ENCODE assay signal across 8 mouse cellular contexts in genomic region chr10:81134181-81134587, GRCm38 (mm10). TPM values are rescaled to one million over a fixed set of nuclear protein-coding genes. Genes with fewer than 3 reads are reported as not detected.
DNase-seq lines count a peak whose midpoint lies in the region; ATAC-seq and TF ChIP-seq lines count a peak whose summit lies in the region.

No protein-coding gene starts in this region.

- no peak for ATAC-seq in lung, embryonic 16.5 days (ENCODE audit: low read depth)
- no peak for ATAC-seq in stomach, embryonic 14.5 days (ENCODE audit: insufficient number of reproducible peaks, insufficient read depth, low FRiP score, low read depth)

- in situ Hi-C loops in ES-E14 (cut with MboI; ENCODE audit: low sequenced_read_pairs in 2 of 2, unreplicated experiment in 2 of 2) = no loop called here

- 8% methylated on average over 16 of the region's 16 CpGs for WGBS in kidney, adult 2 months
- WGBS in lung, embryonic 16.5 days = 1% methylated on average over 16 of the region's 16 CpGs
- WGBS in stomach, embryonic 14.5 days = 3% methylated on average over 16 of the region's 16 CpGs

- no peak for TF ChIP-seq POLR2A in kidney, adult 2 months (IDR thresholded peaks at IDR 0.05; ENCODE audit: low read depth, low read length)

- H3K4me2 ChIP-seq in lung, embryonic 16.5 days (ENCODE audit: low read depth, low read length) = peak overlapping the region; percentile 26
- H3K4me2 ChIP-seq in stomach, embryonic 14.5 days (replicated peaks; ENCODE audit: low read depth, low read length) = peak overlapping the region; percentile 2; the same call in 1 of the 2 replicates

- TF ChIP-seq CTCF in kidney, adult 2 months (conservative IDR thresholded peaks at IDR 0.05; ENCODE audit: insufficient read depth, insufficient read length, low read depth, low read length) = no peak

- H3K9ac ChIP-seq in ES-E14 (ENCODE audit: insufficient read depth, low read depth, low read length, poor library complexity, severe bottlenecking) = no peak overlapping the region; the same call in 1 of the 2 replicates
- no peak overlapping the region for H3K9ac ChIP-seq in lung, embryonic 16.5 days (ENCODE audit: low read length)
- no peak overlapping the region for H3K9ac ChIP-seq in stomach, embryonic 14.5 days (replicated peaks; ENCODE audit: low read depth, low read length)

- H3K27ac ChIP-seq in ES-E14 (ENCODE audit: insufficient read depth, low read depth, low read length, poor library complexity, severe bottlenecking) = no peak overlapping the region
- H3K27ac ChIP-seq in kidney, adult 2 months (ENCODE audit: insufficient read depth, low read depth, low read length) = peak overlapping the region; percentile 73
- H3K27ac ChIP-seq in lung, embryonic 16.5 days (ENCODE audit: low read length) = no peak overlapping the region
- H3K27ac ChIP-seq in stomach, embryonic 14.5 days (ENCODE audit: low read length) = no peak overlapping the region

- peak overlapping the region; percentile 86 to 96 for H3K4me3 ChIP-seq in ES-E14 (ENCODE audit: insufficient read depth in 1 of 2, low read depth in 1 of 2, low read length in 2 of 2, poor library complexity in 1 of 2, severe bottlenecking in 1 of 2)
- H3K4me3 ChIP-seq in kidney, adult 2 months (ENCODE audit: insufficient read depth, low read depth, low read length) = peak overlapping the region; percentile 13; the same call in 1 of the 2 replicates
- 0 out of 2 replicates have a peak overlapping the region, but pooled peaks have one; percentile 9 for H3K4me3 ChIP-seq in lung, embryonic 16.5 days (ENCODE audit: low read length)
- H3K4me3 ChIP-seq in stomach, embryonic 14.5 days (ENCODE audit: low read depth, low read length) = no peak overlapping the region

- intact Hi-C loops in gastrocnemius, postnatal 14 days (cut with DNase I; ENCODE audit: low total_unique reads) = no loop called here

- no peaks in the 10 kb centered on the region for H3K27me3 ChIP-seq in kidney, adult 2 months (replicated peaks; ENCODE audit: control insufficient read depth, insufficient read depth, low read length)
- H3K27me3 ChIP-seq in lung, embryonic 16.5 days (ENCODE audit: control insufficient read depth, insufficient read depth, low read depth, low read length) = peaks cover 8% of the 10 kb centered on the region; the same call in 1 of the 2 replicates
- H3K27me3 ChIP-seq in stomach, embryonic 14.5 days (ENCODE audit: control insufficient read depth, insufficient read depth, low read length) = peaks cover 4% of the 10 kb centered on the region; the same call in 1 of the 2 replicates

- no peaks in the 10 kb centered on the region for H3K36me3 ChIP-seq in ES-E14 (ENCODE audit: control insufficient read depth, insufficient read depth, low read length, poor library complexity, severe bottlenecking)
- H3K36me3 ChIP-seq in kidney, adult 2 months (ENCODE audit: control insufficient read depth, insufficient read depth, low read length) = no peaks in the 10 kb centered on the region
- H3K36me3 ChIP-seq in lung, embryonic 16.5 days (ENCODE audit: control insufficient read depth, insufficient read depth, low read length) = no peaks in the 10 kb centered on the region
- H3K36me3 ChIP-seq in stomach, embryonic 14.5 days (ENCODE audit: control insufficient read depth, insufficient read depth, low read length) = no peaks in the 10 kb centered on the region

- DNase-seq in cerebellum, adult 11 months = peak; percentile 53
- DNase-seq in cerebellum, postnatal 36 days = no peak
- DNase-seq in ES-E14 (ENCODE audit: low read depth, low spot score) = no peak
- DNase-seq in gastrocnemius, postnatal 14 days = peak; percentile 80
- peak; percentile 92 for DNase-seq in kidney, adult 2 months
- no peak for DNase-seq in frontal cortex, postnatal 14 days (ENCODE audit: low spot score in 2 of 2)

- H3K9me3 ChIP-seq in ES-E14 (ENCODE audit: control insufficient read depth, insufficient read depth, low read depth, low read length) = no peaks in the 10 kb centered on the region
- no peaks in the 10 kb centered on the region for H3K9me3 ChIP-seq in lung, embryonic 16.5 days (ENCODE audit: control insufficient read depth, low read length)
- no peaks in the 10 kb centered on the region for H3K9me3 ChIP-seq in stomach, embryonic 14.5 days (ENCODE audit: control insufficient read depth, low read depth, low read length)

- H3K4me1 ChIP-seq in ES-E14 (ENCODE audit: control insufficient read depth in 2 of 2, insufficient read depth in 2 of 2, low read length in 2 of 2, poor library complexity in 1 of 2) = peaks cover 0 to 20% of the 10 kb centered on the region in 2 experiments; a peak in 3 of 4 replicates
- peaks cover 23% of the 10 kb centered on the region for H3K4me1 ChIP-seq in kidney, adult 2 months (ENCODE audit: control insufficient read depth, insufficient read depth, low read length)
- H3K4me1 ChIP-seq in lung, embryonic 16.5 days (replicated peaks; ENCODE audit: control insufficient read depth, insufficient read depth, low read length) = peaks cover 31% of the 10 kb centered on the region
- peaks cover 17% of the 10 kb centered on the region for H3K4me1 ChIP-seq in stomach, embryonic 14.5 days (ENCODE audit: control insufficient read depth, insufficient read depth, low read length)

TF ChIP-seq in ES-E14, 5 proteins besides CTCF, POLR2A, EP300 and RAD21:
- TF ChIP-seq HCFC1 (IDR thresholded peaks at IDR 0.05; ENCODE audit: borderline replicate concordance, insufficient read depth, low read length) (no peak), CHD2 (IDR thresholded peaks at IDR 0.05; ENCODE audit: low read depth, low read length) (no peak), ZNF384 (IDR thresholded peaks at IDR 0.05; ENCODE audit: low read depth, low read length) (no peak), ZC3H11A (IDR thresholded peaks at IDR 0.05; ENCODE audit: borderline replicate concordance, low read depth, low read length) (no peak)

RNA-seq across cellular contexts. Expression of gene Zbtb7a, which starts 0.8 kb away (rescaled TPM):
- total RNA-seq in ES-E14 (2012; rRNA removed) = 15.7 and 30.1 TPM in 2 replicates
- 10 to 100 TPM; 28.2 to 30.1 TPM for total RNA-seq in gastrocnemius, postnatal 14 days (2021)
- 36.0 and 37.1 TPM in 2 replicates for polyA plus RNA-seq in kidney, adult 2 months (2012; rRNA removed)
- polyA plus RNA-seq in lung, embryonic 16.5 days (2015; fragmentation: Nextera tagmentation; extraction: Ambion mirVana) = 31.5 and 31.6 TPM in 2 replicates
- 25.5 and 27.4 TPM in 2 replicates for polyA plus RNA-seq in stomach, embryonic 14.5 days (2014; fragmentation: Nextera tagmentation; extraction: Ambion mirVana)

RNA-seq across cellular contexts. Expression of gene Map2k2, which starts 28.5 kb away (rescaled TPM):
- total RNA-seq in ES-E14 (2012; rRNA removed) = 115 and 121 TPM in 2 replicates
- 100 to 1,000 TPM; 163 to 171 TPM for total RNA-seq in gastrocnemius, postnatal 14 days (2021)
- polyA plus RNA-seq in kidney, adult 2 months (2012; rRNA removed) = 173 and 180 TPM in 2 replicates
- 144 and 151 TPM in 2 replicates for polyA plus RNA-seq in lung, embryonic 16.5 days (2015; fragmentation: Nextera tagmentation; extraction: Ambion mirVana)
- polyA plus RNA-seq in stomach, embryonic 14.5 days (2014; fragmentation: Nextera tagmentation; extraction: Ambion mirVana) = 164 and 167 TPM in 2 replicates

RNA-seq across cellular contexts. Expression of gene Pias4, which starts 33.5 kb away (rescaled TPM):
- total RNA-seq in ES-E14 (2012; rRNA removed) = 37.8 and 50.7 TPM in 2 replicates
- 10 to 100 TPM; 12.3 to 12.8 TPM for total RNA-seq in gastrocnemius, postnatal 14 days (2021)
- 34.6 and 36.8 TPM in 2 replicates for polyA plus RNA-seq in kidney, adult 2 months (2012; rRNA removed)
- polyA plus RNA-seq in lung, embryonic 16.5 days (2015; fragmentation: Nextera tagmentation; extraction: Ambion mirVana) = 35.5 and 41.8 TPM in 2 replicates
- 32.7 and 40.9 TPM in 2 replicates for polyA plus RNA-seq in stomach, embryonic 14.5 days (2014; fragmentation: Nextera tagmentation; extraction: Ambion mirVana)

RNA-seq across cellular contexts. Expression of gene Creb3l3, which starts 35.5 kb away (rescaled TPM):
- 0.94 and 2.2 TPM in 2 replicates for total RNA-seq in ES-E14 (2012; rRNA removed)
- 1 to 10 TPM in 1 of 2 experiments, under 1 TPM in 1; 0.53 to 1.1 TPM for total RNA-seq in gastrocnemius, postnatal 14 days (2021)
- 0.20 and 0.52 TPM in 2 replicates for polyA plus RNA-seq in kidney, adult 2 months (2012; rRNA removed)
- polyA plus RNA-seq in lung, embryonic 16.5 days (2015; fragmentation: Nextera tagmentation; extraction: Ambion mirVana) = 0.34 and 1.0 TPM in 2 replicates
- polyA plus RNA-seq in stomach, embryonic 14.5 days (2014; fragmentation: Nextera tagmentation; extraction: Ambion mirVana) = 0.22 and 0.56 TPM in 2 replicates

RNA-seq across cellular contexts. Expression of gene Eef2, which starts 42.2 kb away (rescaled TPM):
- total RNA-seq in ES-E14 (2012; rRNA removed) = 2,093 and 2,486 TPM in 2 replicates
- total RNA-seq in gastrocnemius, postnatal 14 days (2021) = 100 to 1,000 TPM; 892 to 898 TPM
- polyA plus RNA-seq in kidney, adult 2 months (2012; rRNA removed) = 1,330 and 1,454 TPM in 2 replicates
- 589 and 620 TPM in 2 replicates for polyA plus RNA-seq in lung, embryonic 16.5 days (2015; fragmentation: Nextera tagmentation; extraction: Ambion mirVana)
- 416 and 434 TPM in 2 replicates for polyA plus RNA-seq in stomach, embryonic 14.5 days (2014; fragmentation: Nextera tagmentation; extraction: Ambion mirVana)

Comparison
In these comparisons a context has a peak if more than half of its experiments do, and no peak if none do; other contexts are left out.
1. DNase-seq: peak in cerebellum, adult 11 months (single experiment), gastrocnemius, postnatal 14 days (single experiment) and kidney, adult 2 months (single experiment); none in cerebellum, postnatal 36 days (0 of 2), ES-E14 (single experiment) and frontal cortex, postnatal 14 days (0 of 2).